Mouse (Mus musculus) E14TG2a.4 (cell line): ENCODE measurements at regions not wholly inside any gene's neighbourhood (a gene's known extent, or its start where the extent isn't known, plus 50 kb on each side); places are given as distances from the start of the nearest gene placed in this dataset.

Source experiments
- H3K27me3 ChIP-seq: 2 replicates; pipeline ENCODE4 v1.6.1; 2014; ENCODE audit warnings: low read length, control low read depth; ENCODE audit not compliant: insufficient read depth
- H3K36me3 ChIP-seq: 2 replicates; pipeline ENCODE4 v1.6.1; 2014; ENCODE audit warnings: low read length, control low read depth; ENCODE audit not compliant: insufficient read depth
- H3K4me1 ChIP-seq: replicated peaks from 2 replicates; pipeline ENCODE4 v1.6.1; 2014; ENCODE audit warnings: low read depth, low read length, control low read depth
- H3K4me3 ChIP-seq: replicated peaks from 2 replicates; pipeline ENCODE4 v1.5.1; 2014; ENCODE audit warnings: mild to moderate bottlenecking, low read length
- H3K9me3 ChIP-seq: 2 replicates; pipeline ENCODE4 v1.6.1; 2014; ENCODE audit warnings: low read length, control low read depth
- CTCF ChIP-seq: conservative IDR thresholded peaks from 2 replicates; pipeline ENCODE4 v1.5.1; 2014; ENCODE audit warnings: low read length
- NANOG ChIP-seq: IDR thresholded peaks from 2 replicates; pipeline ENCODE4 v1.6.1; 2014; ENCODE audit warnings: borderline replicate concordance, low read length, mixed read lengths
- POU5F1 ChIP-seq: IDR thresholded peaks from 2 replicates; pipeline ENCODE4 v1.6.1; 2014; ENCODE audit warnings: low read length, borderline replicate concordance

DNA sequence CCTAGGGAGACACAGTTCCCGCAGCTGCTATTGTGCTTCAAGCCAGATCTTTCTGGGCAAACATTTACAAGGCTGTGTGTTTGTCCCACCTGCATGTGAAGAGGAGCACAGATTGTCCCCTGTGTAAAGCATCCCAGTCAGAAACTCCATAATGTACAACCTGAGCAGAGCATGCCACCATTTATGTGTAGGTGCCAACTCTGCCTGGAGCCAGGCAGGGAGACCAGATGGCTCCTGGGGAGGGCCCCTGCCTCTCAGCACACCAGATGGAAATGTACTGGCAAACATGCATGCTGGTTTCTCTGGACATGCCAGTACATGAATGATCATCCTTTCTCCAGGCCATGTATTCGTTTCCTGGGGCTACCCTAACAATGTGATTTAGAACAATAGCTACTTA, 98.6 kb upstream of the Foxp3 start:
- H3K4me3 ChIP-seq = no peak overlapping the region

GRCm38 (mm10) chrX:7473814-7474213, 98.2 kb upstream of the Usp27x start:
- TF ChIP-seq POU5F1 (no peak), CTCF (peak; percentile 24; the same call in 1 of the 2 replicates), NANOG (no peak)
- no peaks in the 10 kb centered on the region for H3K36me3 ChIP-seq
- H3K9me3 ChIP-seq = no peaks in the 10 kb centered on the region
- no peaks in the 10 kb centered on the region for H3K27me3 ChIP-seq
- no peaks in the 10 kb centered on the region for H3K4me1 ChIP-seq
- no peak overlapping the region for H3K4me3 ChIP-seq

More for the DNA sequence above, 98.6 kb upstream of the Foxp3 start:
- Histone ChIP-seq H3K36me3 (no peaks in the 10 kb centered on the region), H3K4me1 (no peaks in the 10 kb centered on the region), H3K9me3 (no peaks in the 10 kb centered on the region), H3K27me3 (no peaks in the 10 kb centered on the region)
- TF ChIP-seq NANOG = no peak
- TF ChIP-seq POU5F1 = no peak
- TF ChIP-seq CTCF = no peak

GRCm38 (mm10) chrX:7469801-7470200, 94.2 kb upstream of the Usp27x start:
- H3K36me3 ChIP-seq = no peaks in the 10 kb centered on the region
- no peaks in the 10 kb centered on the region for H3K9me3 ChIP-seq
- no peak for TF ChIP-seq POU5F1
- no peak overlapping the region for H3K4me3 ChIP-seq
- H3K27me3 ChIP-seq = no peaks in the 10 kb centered on the region
- no peaks in the 10 kb centered on the region for H3K4me1 ChIP-seq

GRCm38 (mm10) chrX:7467985-7468384, 92.4 kb upstream of the Usp27x start:
- no peak overlapping the region for H3K4me3 ChIP-seq
- no peaks in the 10 kb centered on the region for H3K4me1 ChIP-seq
- no peak for TF ChIP-seq CTCF
- TF ChIP-seq NANOG = no peak
- TF ChIP-seq POU5F1 = no peak
- no peaks in the 10 kb centered on the region for H3K27me3 ChIP-seq
- H3K36me3 ChIP-seq = no peaks in the 10 kb centered on the region
- H3K9me3 ChIP-seq = no peaks in the 10 kb centered on the region

DNA sequence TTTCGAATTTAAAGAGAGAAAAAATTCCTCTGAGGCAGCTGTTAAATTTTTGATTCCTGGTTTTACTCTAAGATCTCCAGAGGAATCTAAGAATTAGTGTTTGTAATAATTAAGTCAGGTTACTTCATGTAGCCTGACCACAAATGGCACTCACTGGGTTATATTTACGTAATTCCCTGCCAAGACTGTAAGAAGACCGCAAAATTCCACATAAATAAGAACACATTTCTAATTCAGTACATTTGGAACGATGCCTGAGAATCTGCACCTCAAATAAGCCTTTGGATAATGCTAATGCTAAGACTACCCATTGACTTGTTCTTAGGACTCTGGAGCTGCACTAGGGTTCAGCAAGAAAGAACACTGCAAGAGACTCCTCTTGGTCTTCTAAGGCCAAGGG, 81.2 kb upstream of the Usp27x start:
- TF ChIP-seq CTCF (no peak), NANOG (no peak), POU5F1 (no peak)
- no peak overlapping the region for H3K4me3 ChIP-seq
- H3K4me1 ChIP-seq = no peaks in the 10 kb centered on the region
- no peaks in the 10 kb centered on the region for H3K27me3 ChIP-seq
- H3K36me3 ChIP-seq = no peaks in the 10 kb centered on the region
- no peaks in the 10 kb centered on the region for H3K9me3 ChIP-seq

DNA sequence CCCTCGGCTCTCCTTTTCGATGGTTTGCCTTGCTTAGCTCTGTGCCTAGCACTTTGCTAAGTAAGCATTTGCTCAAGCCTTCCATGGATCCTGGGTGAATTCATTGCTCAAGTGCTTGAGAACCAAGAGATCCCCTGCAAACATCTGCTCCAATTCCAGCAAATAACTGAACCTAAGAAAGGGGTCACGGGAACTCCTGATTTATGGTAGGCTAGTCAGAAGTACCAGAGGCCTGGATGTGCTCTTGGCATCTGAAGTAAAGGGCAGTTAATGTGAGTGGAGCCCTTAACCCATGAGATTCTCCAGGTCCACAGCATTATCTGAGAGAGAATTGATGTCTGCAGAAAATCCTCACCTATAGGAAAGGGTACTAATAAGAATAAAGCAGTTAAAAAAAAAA, 69.4 kb upstream of the Usp27x start:
- Histone ChIP-seq H3K27me3 (no peaks in the 10 kb centered on the region), H3K4me3 (no peak overlapping the region), H3K4me1 (peaks cover 13% of the 10 kb centered on the region), H3K9me3 (no peaks in the 10 kb centered on the region), H3K36me3 (no peaks in the 10 kb centered on the region)
- TF ChIP-seq POU5F1 (no peak), NANOG (no peak), CTCF (no peak)

- TF ChIP-seq POU5F1 (no peak), NANOG (no peak), CTCF (no peak)
- Histone ChIP-seq H3K4me3 (no peak overlapping the region), H3K9me3 (no peaks in the 10 kb centered on the region), H3K4me1 (peaks cover 13% of the 10 kb centered on the region), H3K27me3 (no peaks in the 10 kb centered on the region), H3K36me3 (no peaks in the 10 kb centered on the region)
Observed at GRCm38 (mm10) chrX:7444583-7444982, 69.0 kb upstream of the Usp27x start.

DNA sequence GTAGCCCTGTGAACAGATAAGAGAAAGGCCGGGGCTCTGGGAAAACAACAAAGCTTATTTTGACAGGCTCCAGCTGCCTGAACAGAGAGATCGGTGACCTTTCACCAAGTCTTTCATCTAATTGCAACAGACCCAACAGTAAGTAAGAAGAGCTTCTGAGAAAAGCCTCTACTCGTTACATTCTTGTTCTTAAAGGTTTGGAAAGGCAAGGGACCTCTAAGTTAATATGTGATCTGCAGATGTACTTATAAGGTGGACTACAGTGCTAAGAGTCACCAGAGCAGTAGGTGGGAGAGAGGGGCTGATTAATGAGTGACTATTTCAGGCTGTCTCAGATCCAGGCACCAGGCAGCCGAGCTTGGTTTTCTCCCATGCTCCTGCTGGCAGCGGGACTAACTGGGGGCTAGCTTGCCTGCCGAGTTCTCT, 68.4 kb upstream of the Usp27x start:
- Histone ChIP-seq H3K9me3 (no peaks in the 10 kb centered on the region), H3K27me3 (no peaks in the 10 kb centered on the region), H3K36me3 (no peaks in the 10 kb centered on the region), H3K4me3 (no peak overlapping the region), H3K4me1 (peaks cover 13% of the 10 kb centered on the region)
- TF ChIP-seq CTCF (no peak), NANOG (no peak), POU5F1 (no peak)

GRCm38 (mm10) chrX:7435375-7436042, 59.9 kb upstream of the Usp27x start:
- H3K36me3 ChIP-seq = no peaks in the 10 kb centered on the region
- peaks cover 15% of the 10 kb centered on the region for H3K4me1 ChIP-seq
- H3K4me3 ChIP-seq = no peak overlapping the region
- no peaks in the 10 kb centered on the region for H3K27me3 ChIP-seq
- peaks cover 4% of the 10 kb centered on the region; the same call in 1 of the 2 replicates for H3K9me3 ChIP-seq
- TF ChIP-seq NANOG (no peak), CTCF (no peak), POU5F1 (no peak)
